Mouse (Mus musculus): ENCODE results near the gene Xbp1. TPM values are rescaled to one million over a fixed set of nuclear protein-coding genes. Genes with fewer than 3 reads are reported as not detected.

Xbp1 gene
- polyA plus RNA-seq, 1 experiment from 2014 or later: 151 TPM

GRCm38 (mm10) chr11:5567654-5568053 is 47.2 kb downstream of the Xbp1 start:
- WGBS: 94% methylated on average over 6 of the region's 6 CpGs
- no peaks in the 10 kb centered on the region for H3K27me3 ChIP-seq (ENCODE audit: control insufficient read depth, insufficient read depth, low read length)
- no peak overlapping the region for H3K4me3 ChIP-seq (ENCODE audit: low read length)
- peaks cover 3% of the 10 kb centered on the region; the same call in 1 of the 2 replicates for H3K9me3 ChIP-seq (replicated peaks; ENCODE audit: control insufficient read depth, low read length)
- H3K9ac ChIP-seq (ENCODE audit: low read length): no peak overlapping the region
- no peak for ATAC-seq (replicated peaks; ENCODE audit: extremely low read depth, insufficient read depth, low FRiP score)
- H3K4me2 ChIP-seq (ENCODE audit: low read depth, low read length): no peak overlapping the region
- H3K36me3 ChIP-seq (ENCODE audit: control insufficient read depth, insufficient read depth): no peaks in the 10 kb centered on the region
- H3K4me1 ChIP-seq (ENCODE audit: control insufficient read depth, insufficient read depth, low read length): peaks cover 4% of the 10 kb centered on the region; the same call in 1 of the 2 replicates
- no peak overlapping the region for H3K27ac ChIP-seq (ENCODE audit: low read length)

GRCm38 (mm10) chr11:5568082-5568481 is 47.6 kb downstream of the Xbp1 start:
- H3K9ac ChIP-seq (ENCODE audit: low read length): no peak overlapping the region
- no peak overlapping the region for H3K27ac ChIP-seq (ENCODE audit: low read length)
- no peaks in the 10 kb centered on the region for H3K4me1 ChIP-seq (ENCODE audit: control insufficient read depth, insufficient read depth, low read length)
- 85% methylated on average over 5 of the region's 5 CpGs for WGBS
- no peak for ATAC-seq (replicated peaks; ENCODE audit: extremely low read depth, insufficient read depth, low FRiP score)
- H3K27me3 ChIP-seq (ENCODE audit: control insufficient read depth, insufficient read depth, low read length): no peaks in the 10 kb centered on the region
- H3K9me3 ChIP-seq (replicated peaks; ENCODE audit: control insufficient read depth, low read length): peaks cover 3% of the 10 kb centered on the region; the same call in 1 of the 2 replicates
- H3K4me3 ChIP-seq (ENCODE audit: low read length): no peak overlapping the region
- no peak overlapping the region for H3K4me2 ChIP-seq (ENCODE audit: low read depth, low read length)
- H3K36me3 ChIP-seq (ENCODE audit: control insufficient read depth, insufficient read depth): no peaks in the 10 kb centered on the region

GRCm38 (mm10) chr11:5569474-5569873 is 49.0 kb downstream of the Xbp1 start, which contains the start of gene Ankrd36:
Ankrd36 (plus strand) TSS chr11:5569684.
- no peaks in the 10 kb centered on the region for H3K27me3 ChIP-seq (ENCODE audit: control insufficient read depth, insufficient read depth, low read length)
- H3K36me3 ChIP-seq (ENCODE audit: control insufficient read depth, insufficient read depth): no peaks in the 10 kb centered on the region
- 82% methylated on average over 12 of the region's 12 CpGs for WGBS
- no peak for ATAC-seq (replicated peaks; ENCODE audit: extremely low read depth, insufficient read depth, low FRiP score)
- H3K27ac ChIP-seq (ENCODE audit: low read length): no peak within 1 kb of the TSS
- H3K4me1 ChIP-seq (ENCODE audit: control insufficient read depth, insufficient read depth, low read length): no peaks in the 10 kb centered on the region
- no peak within 1 kb of the TSS for H3K9ac ChIP-seq (ENCODE audit: low read length)
- H3K9me3 ChIP-seq (replicated peaks; ENCODE audit: control insufficient read depth, low read length): peaks cover 3% of the 10 kb centered on the region; the same call in 1 of the 2 replicates
- no peak within 1 kb of the TSS for H3K4me2 ChIP-seq (ENCODE audit: low read depth, low read length)
- no peak within 1 kb of the TSS for H3K4me3 ChIP-seq (ENCODE audit: low read length)

DNA sequence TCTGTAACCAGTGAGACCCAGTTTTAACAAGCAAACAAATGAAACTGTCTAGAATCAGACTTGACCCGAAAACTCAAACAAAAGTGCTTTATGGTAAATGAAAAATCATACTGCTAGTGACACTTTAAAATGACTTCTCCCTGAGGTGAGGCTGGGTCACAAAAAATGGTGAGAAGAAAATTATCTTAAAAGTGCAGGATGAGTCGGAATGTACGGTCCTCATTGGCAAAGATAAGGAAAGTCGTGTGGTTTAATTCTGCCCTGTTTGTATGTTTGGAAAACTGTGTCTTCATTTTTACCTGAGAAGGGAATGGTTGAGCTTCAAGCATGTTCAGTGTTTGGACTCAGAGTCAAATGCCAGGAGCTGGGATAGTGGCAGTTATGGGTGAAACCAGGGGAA is 51.4 kb downstream of the Xbp1 start:
- ATAC-seq (replicated peaks; ENCODE audit: extremely low read depth, insufficient read depth, low FRiP score): no peak
- H3K4me1 ChIP-seq (ENCODE audit: control insufficient read depth, insufficient read depth, low read length): no peaks in the 10 kb centered on the region
- peaks cover 3% of the 10 kb centered on the region; the same call in 1 of the 2 replicates for H3K9me3 ChIP-seq (replicated peaks; ENCODE audit: control insufficient read depth, low read length)
- no peaks in the 10 kb centered on the region for H3K27me3 ChIP-seq (ENCODE audit: control insufficient read depth, insufficient read depth, low read length)
- H3K4me3 ChIP-seq (ENCODE audit: low read length): no peak overlapping the region
- H3K9ac ChIP-seq (ENCODE audit: low read length): no peak overlapping the region
- H3K4me2 ChIP-seq (ENCODE audit: low read depth, low read length): no peak overlapping the region
- 82% methylated on average over 4 of the region's 4 CpGs for WGBS
- H3K27ac ChIP-seq (ENCODE audit: low read length): no peak overlapping the region
- H3K36me3 ChIP-seq (ENCODE audit: control insufficient read depth, insufficient read depth): no peaks in the 10 kb centered on the region

DNA sequence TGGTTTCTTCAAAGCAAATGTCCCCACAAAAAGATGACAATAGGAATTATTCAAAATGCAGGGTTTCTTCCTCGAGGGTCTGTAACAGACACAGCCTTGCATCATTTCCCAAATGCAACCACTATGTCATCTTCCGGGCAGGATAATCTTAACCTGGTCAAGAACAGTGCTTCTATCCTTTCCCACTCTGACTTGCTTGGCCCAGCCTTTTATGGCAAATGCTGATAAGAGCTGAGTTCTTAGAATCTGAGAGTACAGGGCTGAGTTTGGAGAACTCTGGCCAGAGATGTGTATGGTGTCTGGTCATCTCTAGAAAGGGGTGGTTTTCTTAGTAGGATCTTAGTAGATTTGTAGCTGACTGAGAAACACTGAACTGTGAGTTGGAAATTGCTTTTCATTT is 53.4 kb downstream of the Xbp1 start:
- Histone ChIP-seq H3K4me1 (ENCODE audit: control insufficient read depth, insufficient read depth, low read length) (no peaks in the 10 kb centered on the region), H3K36me3 (ENCODE audit: control insufficient read depth, insufficient read depth) (no peaks in the 10 kb centered on the region), H3K4me2 (ENCODE audit: low read depth, low read length) (no peak overlapping the region), H3K9me3 (replicated peaks; ENCODE audit: control insufficient read depth, low read length) (no peaks in the 10 kb centered on the region), H3K27ac (ENCODE audit: low read length) (no peak overlapping the region), H3K27me3 (ENCODE audit: control insufficient read depth, insufficient read depth, low read length) (no peaks in the 10 kb centered on the region), H3K4me3 (ENCODE audit: low read length) (no peak overlapping the region), H3K9ac (ENCODE audit: low read length) (no peak overlapping the region)
- WGBS: 45% methylated on average over 2 of the region's 2 CpGs
- ATAC-seq (replicated peaks; ENCODE audit: extremely low read depth, insufficient read depth, low FRiP score): no peak

- WGBS: 48% methylated on average over 6 of the region's 6 CpGs
- H3K4me3 ChIP-seq (ENCODE audit: low read length): no peak overlapping the region
- ATAC-seq (replicated peaks; ENCODE audit: extremely low read depth, insufficient read depth, low FRiP score): no peak
These were observed 54.6 kb downstream of the Xbp1 start for GRCm38 (mm10) chr11:5575046-5575445.

More at GRCm38 (mm10) chr11:5575046-5575445, 54.6 kb downstream of the Xbp1 start:
- Histone ChIP-seq H3K27ac (ENCODE audit: low read length) (no peak overlapping the region), H3K9me3 (replicated peaks; ENCODE audit: control insufficient read depth, low read length) (no peaks in the 10 kb centered on the region), H3K9ac (ENCODE audit: low read length) (no peak overlapping the region), H3K4me1 (ENCODE audit: control insufficient read depth, insufficient read depth, low read length) (no peaks in the 10 kb centered on the region), H3K36me3 (ENCODE audit: control insufficient read depth, insufficient read depth) (no peaks in the 10 kb centered on the region), H3K4me2 (ENCODE audit: low read depth, low read length) (no peak overlapping the region), H3K27me3 (ENCODE audit: control insufficient read depth, insufficient read depth, low read length) (no peaks in the 10 kb centered on the region)

Other genes starting within 250 kb of the Xbp1 start
- gene Znrf3, start 75.8 kb upstream of the Xbp1 start, polyA plus RNA-seq (2015; fragmentation: Nextera tagmentation; extraction: Ambion mirVana): 6.5 and 7.3 TPM in 2 replicates
- 12.9 and 13.0 TPM in 2 replicates for gene Ccdc117, start 21.5 kb downstream of the Xbp1 start, polyA plus RNA-seq (2015; fragmentation: Nextera tagmentation; extraction: Ambion mirVana)
- 0.17 TPM in 1 of 2 replicates, not detected in the other for gene Ankrd36, start 49.0 kb downstream of the Xbp1 start, polyA plus RNA-seq (2015; fragmentation: Nextera tagmentation; extraction: Ambion mirVana)
- 197 and 201 TPM in 2 replicates for gene Mrps24, start 195.0 kb downstream of the Xbp1 start, polyA plus RNA-seq (2015; fragmentation: Nextera tagmentation; extraction: Ambion mirVana)
- 39.3 and 42.2 TPM in 2 replicates for gene Urgcp, start 241.7 kb downstream of the Xbp1 start, polyA plus RNA-seq (2015; fragmentation: Nextera tagmentation; extraction: Ambion mirVana)